Mouse (Mus musculus) bone marrow macrophage, adult 2 months (primary cell): ENCODE results near the gene Gm20661. TPM values are rescaled to one million over a fixed set of nuclear protein-coding genes. Genes with fewer than 3 reads are reported as not detected.
"Not testable (repeated sequence)": the region's sequence is repeated elsewhere in the genome, so short reads cannot be mapped to it uniquely, and the experiment has no call there.

ENCODE experiments used
- H3K27ac ChIP-seq: 2 replicates; pipeline ENCODE4 v1.5.1; 2012; ENCODE audit warnings: low read depth, low read length; ENCODE audit not compliant: insufficient read depth
- H3K4me1 ChIP-seq: 2 replicates; pipeline ENCODE4 v1.6.1; 2012; ENCODE audit warnings: low read length; ENCODE audit not compliant: control insufficient read depth, insufficient read depth
- H3K4me3 ChIP-seq: 2 replicates; pipeline ENCODE4 v1.5.1; 2012; ENCODE audit warnings: mild to moderate bottlenecking, low read length, moderate library complexity; ENCODE audit not compliant: insufficient read depth
- CTCF ChIP-seq: IDR thresholded peaks from 2 replicates; pipeline ENCODE4 v1.5.1; 2012; ENCODE audit warnings: low read depth, mild to moderate bottlenecking, low read length, moderate library complexity
- POLR2A ChIP-seq: IDR thresholded peaks from 2 replicates; pipeline ENCODE4 v1.6.1; 2012; ENCODE audit warnings: mild to moderate bottlenecking, low read depth, low read length, borderline replicate concordance
- polyA plus RNA-seq: library from polyadenylated mRNA; stranded (reverse); fragments of >200 nt; gene quantifications from 2 replicates; pipeline ENCODE4 v1.2.4, GENCODE M21; 2012; ENCODE audit not compliant: missing spikeins, insufficient read depth, insufficient read length

Gm20661 gene
- polyA plus RNA-seq, 1 experiment = 1.3 TPM

DNA sequence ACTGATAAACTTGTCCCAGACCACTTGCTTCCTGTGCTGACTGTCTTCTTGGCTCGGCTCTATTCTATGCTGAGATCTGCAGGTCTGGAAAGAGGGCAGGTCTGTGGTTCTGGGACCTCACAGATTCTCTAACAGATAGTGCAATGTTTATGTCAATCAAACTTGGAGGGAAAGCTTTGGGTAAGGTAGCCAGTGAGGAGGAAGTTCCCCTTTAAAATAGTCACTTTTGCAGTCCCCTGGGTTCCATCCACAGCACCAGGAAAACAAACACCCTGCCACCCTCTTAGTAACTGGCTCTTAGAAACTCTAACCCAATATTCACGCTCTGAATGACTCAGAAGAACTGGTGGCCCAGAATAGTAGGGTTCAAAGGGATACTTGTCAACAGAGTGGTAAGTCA lies 11.6 kb downstream of the Gm20661 start:
- peak overlapping the region; percentile 54 for H3K27ac ChIP-seq
- H3K4me3 ChIP-seq = no peak overlapping the region
- peaks cover 27% of the 10 kb centered on the region for H3K4me1 ChIP-seq
- TF ChIP-seq POLR2A = no peak

DNA sequence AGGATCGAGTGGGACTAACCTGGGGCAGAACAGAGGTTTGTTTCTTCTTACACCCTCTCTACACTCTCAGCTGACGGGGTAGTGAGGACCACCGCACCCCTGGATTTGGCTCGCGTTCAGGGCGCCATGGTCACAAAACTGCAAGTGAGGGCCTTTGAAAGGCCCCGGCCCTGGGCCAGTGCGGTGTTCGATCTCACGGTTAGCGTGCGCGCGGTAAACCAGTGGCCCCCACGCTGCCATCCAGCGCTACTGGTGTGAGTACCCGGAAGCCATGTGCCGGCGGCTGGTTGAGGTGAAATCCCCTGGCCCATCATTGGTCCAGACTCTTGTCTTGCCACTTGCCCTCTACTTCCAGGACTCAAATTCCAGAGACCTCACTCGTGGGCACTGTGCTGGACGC lies 12.7 kb downstream of the Gm20661 start:
- Histone ChIP-seq H3K4me3 (no peak overlapping the region), H3K4me1 (peaks cover 27% of the 10 kb centered on the region), H3K27ac (no peak overlapping the region)
- TF ChIP-seq CTCF (no peak), POLR2A (no peak)

DNA sequence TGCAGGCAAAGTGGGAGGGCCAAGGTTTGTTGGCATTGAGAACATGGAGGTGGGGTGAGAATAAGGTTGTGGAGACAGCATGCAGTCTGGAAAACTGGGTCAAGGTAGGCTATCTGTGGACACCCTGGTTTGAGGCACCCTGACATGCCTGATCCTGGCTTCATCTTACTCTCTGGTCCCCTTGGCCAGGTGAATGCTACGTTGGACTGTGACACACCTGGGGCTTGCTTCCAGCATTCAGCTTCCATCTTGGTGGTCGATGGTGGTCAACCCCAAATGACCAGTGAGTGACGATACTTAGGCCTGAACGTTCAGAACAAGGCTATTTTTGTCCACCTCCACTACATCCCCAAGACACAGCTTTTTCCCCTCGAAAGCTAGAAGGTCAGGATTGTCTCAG lies 13.2 kb downstream of the Gm20661 start, which contains the start of gene Gm20662:
Gene Gm20662, plus strand, starts transcription at position 301 of the 400 bp plus-strand sequence.
- Histone ChIP-seq H3K27ac (peak within 1 kb of the TSS; percentile 22; the same call in 1 of the 2 replicates), H3K4me1 (peaks cover 27% of the 10 kb centered on the region), H3K4me3 (no peak within 1 kb of the TSS)
- TF ChIP-seq POLR2A (no peak), CTCF (no peak)

DNA sequence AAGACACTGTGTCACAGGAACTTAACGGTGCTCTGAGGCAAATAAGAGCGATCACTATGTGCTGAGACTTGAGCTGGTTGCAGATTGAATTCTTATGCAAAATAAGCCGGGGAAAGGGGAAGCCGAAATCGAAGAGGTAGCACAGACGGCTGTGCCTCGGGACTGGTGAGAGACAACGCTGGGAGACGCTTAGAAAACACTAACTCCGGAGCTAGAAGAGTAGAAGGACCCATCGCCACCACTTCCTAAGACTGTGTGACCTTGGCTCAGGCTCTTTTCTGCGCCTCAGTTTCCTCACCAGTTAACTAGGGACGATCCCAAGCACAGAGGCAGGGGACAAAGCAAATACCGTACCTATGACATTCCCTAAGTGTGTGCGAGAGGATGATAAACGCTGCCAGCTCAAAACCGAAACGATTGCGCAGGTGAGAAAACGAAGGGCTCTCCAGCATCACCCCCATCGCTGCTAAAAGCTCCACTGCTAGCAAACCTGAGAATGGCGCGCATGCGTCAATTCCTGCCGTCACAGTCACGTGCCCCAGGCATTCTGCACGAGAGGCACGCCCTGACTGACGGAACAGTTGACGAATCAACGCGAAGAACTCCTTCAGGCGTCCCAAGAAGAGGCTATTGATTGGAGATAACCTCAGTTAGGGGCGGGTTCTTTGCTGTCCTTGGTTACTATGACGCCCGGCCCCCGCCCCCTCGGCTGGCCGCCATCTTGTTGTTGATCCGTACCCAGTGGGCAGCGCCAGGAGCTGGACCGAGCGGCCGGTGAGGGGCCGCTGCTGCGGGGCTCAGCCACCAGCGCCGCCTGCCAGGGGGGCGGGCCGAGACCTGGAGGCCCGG lies 19.3 kb downstream of the Gm20661 start, which contains the start of gene Ip6k1:
Gene Ip6k1, plus strand, starts transcription at position 580 of the 849 bp plus-strand sequence.
- Histone ChIP-seq H3K27ac (peak within 1 kb of the TSS; percentile 57), H3K4me3 (peak within 1 kb of the TSS; percentile 85), H3K4me1 (peaks cover 24% of the 10 kb centered on the region)
- TF ChIP-seq CTCF (no peak), POLR2A (no peak)

DNA sequence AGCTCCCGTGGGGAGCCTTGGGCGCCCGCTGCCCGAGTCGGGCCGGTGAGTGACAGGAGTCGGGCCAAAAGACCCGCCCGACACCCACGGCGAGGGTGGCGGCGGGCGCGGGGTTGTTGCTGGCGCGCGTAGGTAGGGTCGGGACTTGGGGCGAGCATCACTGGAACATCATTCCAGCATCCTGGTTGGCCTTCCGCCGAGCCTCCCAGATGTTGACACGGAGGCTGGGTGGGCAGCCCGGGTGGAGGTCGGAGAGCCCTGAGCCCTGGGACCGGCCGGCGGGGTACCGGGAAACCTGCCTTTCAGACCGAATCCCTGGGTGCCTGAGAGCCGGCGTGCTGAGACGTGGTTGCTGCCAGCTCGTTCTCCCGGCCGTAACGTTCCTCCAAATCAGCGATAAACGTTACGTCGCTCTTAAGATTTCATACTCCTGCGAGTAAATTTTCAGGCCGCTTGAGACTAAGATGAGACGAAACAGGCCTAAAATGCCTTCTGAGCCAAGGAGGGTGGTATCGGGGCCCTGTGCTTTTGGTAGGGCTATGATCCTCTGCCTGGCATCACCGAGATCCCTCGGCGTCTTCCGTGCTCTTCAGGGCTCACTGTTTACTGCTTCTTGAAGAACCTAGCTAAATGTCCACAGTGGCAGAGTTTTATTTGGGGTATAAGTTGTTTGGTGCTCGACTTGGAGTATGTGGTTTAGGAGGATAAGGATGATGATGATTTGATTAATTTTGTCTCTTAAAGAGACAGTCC lies 20.1 kb downstream of the Gm20661 start:
- no peak for TF ChIP-seq CTCF
- no peak for TF ChIP-seq POLR2A
- peaks cover 22% of the 10 kb centered on the region for H3K4me1 ChIP-seq
- peak overlapping the region; percentile 85 for H3K4me3 ChIP-seq
- peak overlapping the region; percentile 37 for H3K27ac ChIP-seq

DNA sequence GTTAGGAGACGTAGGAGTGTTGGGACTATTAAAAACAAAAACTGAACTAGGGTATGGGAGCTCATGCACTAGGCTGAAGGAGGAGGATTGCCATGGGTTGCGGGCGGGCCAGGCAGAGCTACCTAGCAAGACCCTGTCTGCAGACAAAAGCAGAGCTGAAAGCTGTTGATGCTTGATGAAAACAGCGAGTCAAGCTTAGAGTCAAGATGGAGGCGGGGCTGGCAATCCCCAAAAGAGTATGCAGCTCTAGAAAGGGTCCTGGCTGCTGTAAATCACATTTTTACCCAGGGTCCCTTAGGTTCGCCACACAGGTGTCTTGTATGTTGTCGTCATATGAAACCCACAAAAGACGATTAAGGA lies 20.7 kb downstream of the Gm20661 start:
- no peak for TF ChIP-seq POLR2A
- no peak for TF ChIP-seq CTCF
- Histone ChIP-seq H3K4me1 (peaks cover 23% of the 10 kb centered on the region), H3K27ac (no peak overlapping the region), H3K4me3 (peak overlapping the region; percentile 85)

DNA sequence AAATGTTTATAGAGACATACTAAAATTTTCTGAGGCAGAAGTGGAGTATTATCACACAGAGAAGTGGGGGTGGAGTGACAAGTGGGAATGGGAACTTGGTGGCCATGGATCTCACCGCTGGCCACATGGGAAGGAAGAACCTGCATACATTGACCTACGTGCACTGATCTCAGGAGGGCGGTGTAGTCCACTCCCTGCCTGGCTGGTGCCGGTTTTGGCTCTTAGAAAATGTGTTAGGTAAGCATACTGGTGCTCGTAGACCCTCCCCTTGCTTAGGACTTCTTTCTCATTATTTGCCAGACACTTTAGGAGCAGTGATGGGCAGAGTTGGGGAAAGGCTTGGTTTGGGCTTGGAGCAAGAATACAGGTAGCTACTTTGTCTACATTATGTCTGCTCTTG lies 25.2 kb downstream of the Gm20661 start:
- H3K4me1 ChIP-seq = peaks cover 34% of the 10 kb centered on the region
- H3K4me3 ChIP-seq = no peak overlapping the region
- H3K27ac ChIP-seq = no peak overlapping the region
- TF ChIP-seq CTCF (no peak), POLR2A (no peak)

DNA sequence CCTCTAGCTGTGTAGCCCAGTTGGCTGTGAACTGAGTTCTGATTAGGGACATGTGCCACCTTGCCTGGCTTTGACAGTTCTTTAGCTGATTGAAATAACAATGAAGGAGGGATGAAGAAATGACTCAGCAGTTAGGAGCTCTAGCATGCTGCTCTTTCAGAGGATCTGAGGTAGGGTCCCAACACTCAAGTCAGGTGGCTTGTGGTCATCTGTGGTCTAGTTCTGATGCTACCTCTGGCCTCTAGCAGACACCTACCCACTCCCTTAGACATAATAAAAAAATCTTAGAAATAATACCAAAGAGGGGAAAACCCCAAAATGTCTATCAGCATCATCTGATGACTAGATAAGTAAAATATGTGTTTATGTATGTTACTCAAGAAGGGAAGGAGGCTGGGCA lies 27.5 kb downstream of the Gm20661 start:
- peaks cover 22% of the 10 kb centered on the region for H3K4me1 ChIP-seq
- no peak overlapping the region for H3K4me3 ChIP-seq
- H3K27ac ChIP-seq = no peak overlapping the region
- TF ChIP-seq CTCF (no peak), POLR2A (no peak)

DNA sequence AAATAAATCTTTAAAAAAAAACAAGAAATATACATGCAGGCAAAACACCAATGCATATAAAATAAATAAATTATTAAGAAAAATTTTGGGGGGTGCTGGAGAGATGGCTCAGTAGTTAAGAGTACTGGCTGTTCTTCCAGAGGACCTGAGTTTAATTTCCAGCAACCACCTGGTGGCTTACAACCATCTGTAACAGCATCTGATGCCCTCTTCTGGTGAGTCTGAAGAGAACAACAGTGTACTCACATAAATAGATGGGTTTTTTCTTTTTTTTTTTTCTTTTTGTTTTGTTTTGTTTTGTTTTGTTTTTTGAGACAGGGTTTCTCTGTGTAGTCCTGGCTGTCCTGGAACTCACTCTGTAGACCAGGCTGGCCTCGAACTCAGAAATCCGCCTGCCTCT lies 30.7 kb downstream of the Gm20661 start:
- H3K27ac ChIP-seq = not testable (repeated sequence)

DNA sequence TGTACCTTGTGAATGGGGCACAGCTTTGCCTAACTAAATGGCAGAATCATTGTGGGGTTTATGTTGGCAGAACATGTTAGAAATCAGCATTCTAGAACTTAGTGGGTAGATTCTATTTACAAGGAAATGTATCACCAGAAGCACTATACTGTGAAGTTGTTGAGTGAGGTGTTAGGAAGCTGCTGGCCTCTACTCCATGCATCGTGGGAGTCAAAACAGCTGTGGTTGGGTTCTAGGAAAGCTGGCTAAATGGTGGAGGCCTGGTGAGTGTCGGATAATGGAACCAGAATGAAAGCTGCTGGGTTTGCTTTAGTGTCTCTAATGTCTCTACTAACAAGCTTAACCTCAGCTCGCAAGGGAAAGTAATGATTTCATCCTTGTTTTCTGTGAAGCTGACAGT lies 34.3 kb downstream of the Gm20661 start:
- no peak overlapping the region for H3K27ac ChIP-seq
- 0 out of 2 replicates have a peak, but pooled peaks cover 5% of the 10 kb centered on the region for H3K4me1 ChIP-seq
- H3K4me3 ChIP-seq = no peak overlapping the region
- no peak for TF ChIP-seq POLR2A
- no peak for TF ChIP-seq CTCF

More for the DNA sequence above, 30.7 kb downstream of the Gm20661 start:
- not testable (repeated sequence) for H3K4me3 ChIP-seq
- H3K4me1 ChIP-seq = peaks cover 11% of the 10 kb centered on the region
